Mouse (Mus musculus) MEL (cell line): ENCODE measurements at regions not wholly inside any gene's neighbourhood (a gene's known extent, or its start where the extent isn't known, plus 50 kb on each side); places are given as distances from the start of the nearest gene placed in this dataset.

Experiments
- DNase-seq: peaks from one replicate; pipeline ENCODE4 v3.0.0; 2011; ENCODE audit warnings: low read depth, low spot score
- H3K27ac ChIP-seq: 2 replicates; pipeline ENCODE4 v1.5.1; 2012; ENCODE audit warnings: low read depth, mild to moderate bottlenecking, control low read depth, low read length, moderate library complexity; ENCODE audit not compliant: control insufficient read depth
- H3K27me3 ChIP-seq, 2 experiments: fragments of 150-350 bp in 1 of 2; sonication (generic) in 1 of 2; 2 replicates each; pipeline ENCODE4 v1.6.1; 2012; ENCODE audit warnings: low read length in 2 of 2, mild to moderate bottlenecking in 2 of 2, improper control_type of control experiment in 1 of 2, moderate library complexity in 1 of 2; ENCODE audit not compliant: insufficient read depth in 2 of 2, control insufficient read depth in 1 of 2
- H3K36me3 ChIP-seq, 2 experiments: 2 replicates each; pipeline ENCODE4 v1.6.1; 2012 to 2014; ENCODE audit warnings: low read length in 2 of 2, improper control_type of control experiment in 1 of 2, inconsistent platforms in 1 of 2, mild to moderate bottlenecking in 1 of 2; ENCODE audit not compliant: insufficient read depth in 2 of 2, control insufficient read depth in 1 of 2
- H3K4me1 ChIP-seq, 2 experiments: fragments of 150-350 bp in 1 of 2; sonication (generic) in 1 of 2; 2 replicates each; pipeline ENCODE4 v1.6.1; 2012; ENCODE audit warnings: low read length in 2 of 2, improper control_type of control experiment in 1 of 2, mild to moderate bottlenecking in 1 of 2; ENCODE audit not compliant: insufficient read depth in 2 of 2, control insufficient read depth in 1 of 2
- H3K4me3 ChIP-seq, 2 experiments: fragments of 150-350 bp in 1 of 2; sonication (generic) in 1 of 2; 2 replicates each; pipeline ENCODE4 v1.5.1; 2012; ENCODE audit warnings: low read depth in 2 of 2, low read length in 2 of 2, mild to moderate bottlenecking in 2 of 2, moderate library complexity in 2 of 2, control low read depth in 1 of 2, improper control_type of control experiment in 1 of 2; ENCODE audit not compliant: control insufficient read depth in 1 of 2, insufficient read depth in 1 of 2
- H3K79me2 ChIP-seq: 2 replicates; pipeline ENCODE4 v1.6.1; 2012; ENCODE audit warnings: mild to moderate bottlenecking, low read length, moderate library complexity; ENCODE audit not compliant: control insufficient read depth, poor library complexity, insufficient read depth
- H3K9ac ChIP-seq: 2 replicates; pipeline ENCODE4 v1.6.1; 2012; ENCODE audit warnings: low read depth, mild to moderate bottlenecking, control low read depth, low read length, moderate library complexity; ENCODE audit not compliant: control insufficient read depth, poor library complexity, severe bottlenecking
- H3K9me3 ChIP-seq: fragments of 150-350 bp; sonication (generic); replicated peaks from 2 replicates; pipeline ENCODE4 v1.6.1; 2012; ENCODE audit warnings: mild to moderate bottlenecking, low read length, improper control_type of control experiment, moderate library complexity; ENCODE audit not compliant: insufficient read depth
- BHLHE40 ChIP-seq: IDR thresholded peaks from 2 replicates; pipeline ENCODE4 v1.6.1; 2012; ENCODE audit warnings: low read depth, mild to moderate bottlenecking, inconsistent platforms, low read length, improper control_type of control experiment, borderline replicate concordance
- CTCF ChIP-seq, 3 experiments: IDR thresholded peaks in 2 of 3; conservative IDR thresholded peaks in 1 of 3; 2 replicates each; pipeline ENCODE4 v1.5.1; 2011 to 2012; ENCODE audit warnings: low read length in 3 of 3, low read depth in 2 of 3, mild to moderate bottlenecking in 2 of 3, improper control_type of control experiment in 1 of 3, inconsistent platforms in 1 of 3, mixed read lengths in 1 of 3, moderate library complexity in 1 of 3; ENCODE audit not compliant: control insufficient read depth in 1 of 3, insufficient read depth in 1 of 3, poor library complexity in 1 of 3, severe bottlenecking in 1 of 3
- ELF1 ChIP-seq: IDR thresholded peaks from 2 replicates; pipeline ENCODE4 v1.6.1; 2014; ENCODE audit warnings: low read depth, mild to moderate bottlenecking, inconsistent platforms, low read length, improper control_type of control experiment, moderate library complexity
- ETS1 ChIP-seq: IDR thresholded peaks from 2 replicates; pipeline ENCODE4 v1.6.1; 2012; ENCODE audit warnings: low read depth, mild to moderate bottlenecking, inconsistent platforms, low read length, improper control_type of control experiment, moderate library complexity
- GABPA ChIP-seq: IDR thresholded peaks from 2 replicates; pipeline ENCODE4 v1.6.1; 2012; ENCODE audit warnings: low read depth, mild to moderate bottlenecking, inconsistent platforms, low read length, improper control_type of control experiment, moderate library complexity
- JUND ChIP-seq: IDR thresholded peaks from 2 replicates; pipeline ENCODE4 v1.6.1; 2011; ENCODE audit warnings: low read depth, mild to moderate bottlenecking, improper control_type of control experiment, low read length
- KAT2A ChIP-seq: conservative IDR thresholded peaks from 2 replicates; pipeline ENCODE4 v1.6.1; 2012; ENCODE audit warnings: low read depth, low read length, improper control_type of control experiment, inconsistent platforms
- MAFK ChIP-seq: IDR thresholded peaks from 2 replicates; pipeline ENCODE4 v1.6.1; 2011; ENCODE audit warnings: low read depth, mild to moderate bottlenecking, low read length, improper control_type of control experiment, borderline replicate concordance
- MAX ChIP-seq: IDR thresholded peaks from 2 replicates; pipeline ENCODE4 v1.6.1; 2011; ENCODE audit warnings: low read length, improper control_type of control experiment
- MAZ ChIP-seq: IDR thresholded peaks from 2 replicates; pipeline ENCODE4 v1.6.1; 2012; ENCODE audit warnings: low read depth, mild to moderate bottlenecking, inconsistent platforms, low read length, improper control_type of control experiment
- MYC ChIP-seq: IDR thresholded peaks from 2 replicates; pipeline ENCODE4 v1.6.1; 2011; ENCODE audit warnings: low read depth, mild to moderate bottlenecking, low read length, improper control_type of control experiment, moderate library complexity
- NELFE ChIP-seq: IDR thresholded peaks from 2 replicates; pipeline ENCODE4 v1.6.1; 2011; ENCODE audit warnings: low read depth, low read length, improper control_type of control experiment
- POLR2A ChIP-seq, 2 experiments: IDR thresholded peaks; 2 replicates each; pipeline ENCODE4 v1.6.1; 2011 to 2012; ENCODE audit warnings: low read length in 2 of 2, mild to moderate bottlenecking in 2 of 2, control low read depth in 1 of 2, improper control_type of control experiment in 1 of 2, low read depth in 1 of 2, moderate library complexity in 1 of 2; ENCODE audit not compliant: control insufficient read depth in 1 of 2, insufficient read depth in 1 of 2, poor library complexity in 1 of 2
- SIN3A ChIP-seq: IDR thresholded peaks from 2 replicates; pipeline ENCODE4 v1.6.1; 2012; ENCODE audit warnings: low read length, improper control_type of control experiment, inconsistent platforms
- SMC3 ChIP-seq: IDR thresholded peaks from 2 replicates; pipeline ENCODE4 v1.6.1; 2011; ENCODE audit warnings: low read depth, low read length, improper control_type of control experiment
- TBP ChIP-seq: IDR thresholded peaks from 2 replicates; pipeline ENCODE4 v1.8.0; 2011; ENCODE audit warnings: low read depth, low read length, improper control_type of control experiment
- ZKSCAN1 ChIP-seq: IDR thresholded peaks from 2 replicates; pipeline ENCODE4 v1.6.1; 2012; ENCODE audit warnings: low read depth, mild to moderate bottlenecking, inconsistent platforms, low read length, improper control_type of control experiment, moderate library complexity
- ZMIZ1 ChIP-seq: IDR thresholded peaks from 2 replicates; pipeline ENCODE4 v1.6.1; 2012; ENCODE audit warnings: low read depth, mild to moderate bottlenecking, inconsistent platforms, low read length, improper control_type of control experiment, moderate library complexity
- ZNF384 ChIP-seq: IDR thresholded peaks from 2 replicates; pipeline ENCODE4 v1.6.1; 2012; ENCODE audit warnings: low read depth, mild to moderate bottlenecking, inconsistent platforms, low read length, improper control_type of control experiment

DNA sequence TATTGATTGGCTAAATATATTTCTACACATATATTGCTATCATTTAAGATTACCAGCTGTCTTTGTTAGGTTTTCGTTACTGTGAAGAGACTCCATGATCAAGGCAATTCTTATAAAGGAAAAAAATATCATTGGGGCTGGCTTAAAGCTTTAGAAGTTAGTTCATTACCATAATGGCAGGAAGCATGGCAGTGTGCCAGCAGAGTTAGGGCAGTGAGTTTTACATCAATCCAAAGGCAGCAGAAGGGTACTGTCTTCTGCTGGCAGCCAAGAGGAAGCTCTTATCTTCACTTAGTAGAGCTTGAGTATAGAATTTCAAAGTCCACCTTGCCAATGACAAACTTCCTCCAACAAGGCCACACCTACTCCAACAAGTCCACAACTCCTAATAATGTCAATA, 1744.6 kb upstream of the Adgrl3 start:
- H3K27ac ChIP-seq, result no peak overlapping the region
- H3K4me3 ChIP-seq, result no peak overlapping the region
- no peaks in the 10 kb centered on the region for H3K4me1 ChIP-seq
- H3K27me3 ChIP-seq, result no peaks in the 10 kb centered on the region
- H3K36me3 ChIP-seq, result no peaks in the 10 kb centered on the region
- no peaks in the 10 kb centered on the region for H3K9me3 ChIP-seq
- TF ChIP-seq CTCF (IDR thresholded peaks at IDR 0.05 in 2 of 3, conservative IDR thresholded peaks at IDR 0.05 in 1 of 3; ENCODE audit: control insufficient read depth in 1 of 3, insufficient read depth in 1 of 3, low read depth in 2 of 3, low read length in 3 of 3, poor library complexity in 1 of 3, severe bottlenecking in 1 of 3) (no peak), SIN3A (no peak), ZKSCAN1 (no peak), ELF1 (no peak), SMC3 (no peak), MAFK (no peak)
- H3K9ac ChIP-seq, result no peak overlapping the region
- DNase-seq, result peak; percentile 3
- no peaks in the 10 kb centered on the region for H3K79me2 ChIP-seq

GRCm38 (mm10) chr5:79300001-79300723, 1719.8 kb upstream of the Adgrl3 start:
- TF ChIP-seq JUND (no peak), ZKSCAN1 (no peak), SIN3A (no peak), ELF1 (no peak), MYC (no peak), BHLHE40 (no peak), KAT2A (no peak), GABPA (no peak), POLR2A (IDR thresholded peaks at IDR 0.05; ENCODE audit: control insufficient read depth in 1 of 2, insufficient read depth in 1 of 2, low read depth in 1 of 2, low read length in 2 of 2, poor library complexity in 1 of 2) (no peak), TBP (no peak), ZMIZ1 (no peak), NELFE (no peak), ETS1 (no peak), MAZ (no peak), ZNF384 (no peak), MAX (no peak), CTCF (IDR thresholded peaks at IDR 0.05 in 2 of 3, conservative IDR thresholded peaks at IDR 0.05 in 1 of 3; ENCODE audit: control insufficient read depth in 1 of 3, insufficient read depth in 1 of 3, low read depth in 2 of 3, low read length in 3 of 3, poor library complexity in 1 of 3, severe bottlenecking in 1 of 3) (no peak)
- DNase-seq, result no peak
- Histone ChIP-seq H3K27ac (no peak overlapping the region), H3K4me1 (no peaks in the 10 kb centered on the region), H3K79me2 (no peaks in the 10 kb centered on the region), H3K27me3 (no peaks in the 10 kb centered on the region), H3K9me3 (no peaks in the 10 kb centered on the region), H3K4me3 (no peak overlapping the region), H3K36me3 (no peaks in the 10 kb centered on the region), H3K9ac (no peak overlapping the region)
